Mouse (Mus musculus): ENCODE measurements around the gene Ly6g6c.

Ly6g6c gene

GRCm38 (mm10) chr17:35082841-35083576 lies 17.8 kb downstream of the Ly6g6c start:
- no peak for DNase-seq (ENCODE audit: low spot score in 2 of 2)

GRCm38 (mm10) chr17:35083929-35084497 lies 18.8 kb downstream of the Ly6g6c start:
- DNase-seq (ENCODE audit: low spot score in 2 of 2) = no peak

- no peak for DNase-seq (ENCODE audit: low spot score in 2 of 2)
Measured at GRCm38 (mm10) chr17:35085208-35085865, 20.1 kb downstream of the Ly6g6c start, which contains the start of gene Ly6g6f. Ly6g6f (minus strand) TSS chr17:35085610.

- DNase-seq (ENCODE audit: low spot score in 2 of 2) = no peak
Measured at GRCm38 (mm10) chr17:35088151-35088550, 23.0 kb downstream of the Ly6g6c start.

- DNase-seq (ENCODE audit: low spot score in 2 of 2) = peak; percentile 88 to 93
Measured at GRCm38 (mm10) chr17:35088825-35089644, 23.8 kb downstream of the Ly6g6c start, which contains the start of gene Abhd16a. Abhd16a (plus strand) TSS chr17:35089263.

GRCm38 (mm10) chr17:35090166-35090932 lies 25.2 kb downstream of the Ly6g6c start:
- no peak for DNase-seq (ENCODE audit: low spot score in 2 of 2)

- no peak for DNase-seq (ENCODE audit: low spot score in 2 of 2)
Measured at GRCm38 (mm10) chr17:35092403-35093198, 27.4 kb downstream of the Ly6g6c start.

- DNase-seq (ENCODE audit: low spot score in 2 of 2) = no peak
Measured at GRCm38 (mm10) chr17:35094475-35095365, 29.5 kb downstream of the Ly6g6c start.

- DNase-seq (ENCODE audit: low spot score in 2 of 2) = no peak
Measured at GRCm38 (mm10) chr17:35096597-35096996, 31.4 kb downstream of the Ly6g6c start.

GRCm38 (mm10) chr17:35097164-35097655 lies 32.0 kb downstream of the Ly6g6c start:
- no peak for DNase-seq (ENCODE audit: low spot score in 2 of 2)

GRCm38 (mm10) chr17:35100196-35100765 lies 35.1 kb downstream of the Ly6g6c start:
- DNase-seq (ENCODE audit: low spot score in 2 of 2) = no peak

- DNase-seq (ENCODE audit: low spot score in 2 of 2) = no peak
Measured at GRCm38 (mm10) chr17:35101161-35101560, 36.0 kb downstream of the Ly6g6c start.

GRCm38 (mm10) chr17:35102299-35102698 lies 37.1 kb downstream of the Ly6g6c start:
- DNase-seq (ENCODE audit: low spot score in 2 of 2) = no peak

- no peak for DNase-seq (ENCODE audit: low spot score in 2 of 2)
Measured at GRCm38 (mm10) chr17:35103221-35103690, 38.1 kb downstream of the Ly6g6c start.

- no peak for DNase-seq (ENCODE audit: low spot score in 2 of 2)
Measured at GRCm38 (mm10) chr17:35104079-35104478, 38.9 kb downstream of the Ly6g6c start.

- no peak for DNase-seq (ENCODE audit: low spot score in 2 of 2)
Measured at GRCm38 (mm10) chr17:35104754-35105153, 39.6 kb downstream of the Ly6g6c start.

GRCm38 (mm10) chr17:35105740-35106389 lies 40.7 kb downstream of the Ly6g6c start:
- DNase-seq (ENCODE audit: low spot score in 2 of 2) = no peak

GRCm38 (mm10) chr17:35106522-35106921 lies 41.3 kb downstream of the Ly6g6c start:
- DNase-seq (ENCODE audit: low spot score in 2 of 2) = no peak
